Mouse (Mus musculus) hindbrain, embryonic 14.5 days (tissue): ENCODE results near the gene Nlrp6. TPM values are rescaled to one million over a fixed set of nuclear protein-coding genes. Genes with fewer than 3 reads are reported as not detected.

Experiments used
- ATAC-seq: fragments of 200-750 bp; cut with Nextera tagmentation; 2 replicates; pipeline ENCODE4 v1.8.0; 2017; ENCODE audit warnings: moderate number of reproducible peaks, mild to moderate bottlenecking, moderate TSS enrichment, moderate library complexity; ENCODE audit not compliant: low FRiP score
- DNase-seq: peaks from one replicate; pipeline ENCODE4 v3.0.0-alpha.2; 2015; ENCODE audit warnings: low spot score
- H3K27ac ChIP-seq: fragments of 300-500 bp; sonication (generic); 2 replicates; pipeline ENCODE4 v1.5.1; 2014; ENCODE audit warnings: mild to moderate bottlenecking, moderate library complexity
- H3K27me3 ChIP-seq: fragments of 300-500 bp; sonication (generic); 2 replicates; pipeline ENCODE4 v1.6.1; 2014; ENCODE audit warnings: mild to moderate bottlenecking, low read length, mixed read lengths; ENCODE audit not compliant: control insufficient read depth, insufficient read depth
- H3K36me3 ChIP-seq: fragments of 300-500 bp; sonication (generic); replicated peaks from 2 replicates; pipeline ENCODE4 v1.6.1; 2014; ENCODE audit not compliant: control insufficient read depth, insufficient read depth
- H3K4me1 ChIP-seq: fragments of 300-500 bp; sonication (generic); replicated peaks from 2 replicates; pipeline ENCODE4 v1.6.1; 2014; ENCODE audit warnings: antibody characterized with exemption, low read length, mixed read lengths; ENCODE audit not compliant: control insufficient read depth, insufficient read depth
- H3K4me2 ChIP-seq: fragments of 300-500 bp; sonication (generic); replicated peaks from 2 replicates; pipeline ENCODE4 v1.6.1; 2014; ENCODE audit warnings: mild to moderate bottlenecking, moderate library complexity
- H3K4me3 ChIP-seq: fragments of 300-500 bp; sonication (generic); replicated peaks from 2 replicates; pipeline ENCODE4 v1.5.1; 2014; ENCODE audit warnings: mild to moderate bottlenecking, low read length
- H3K9ac ChIP-seq: fragments of 300-500 bp; sonication (generic); 2 replicates; pipeline ENCODE4 v1.6.1; 2014
- H3K9me3 ChIP-seq: fragments of 300-500 bp; sonication (generic); 2 replicates; pipeline ENCODE4 v1.6.1; 2016; ENCODE audit warnings: low read length; ENCODE audit not compliant: control insufficient read depth
- WGBS: fragments of 180-500 bp; shearing (Covaris S2); extraction: QIAGEN DNeasy Blood & Tissue Kit; methylation state at CpG from one replicate; pipeline ENCODE4 v1.1.7; 2014; 5-methylcytosine and 5-hydroxymethylcytosine counted together
- polyA plus RNA-seq: library from polyadenylated mRNA; unstranded; fragments of >200 nt; fragmentation: Nextera tagmentation; extraction: Ambion mirVana; gene quantifications from 2 replicates; pipeline ENCODE4 v1.2.1, GENCODE M21; 2014

Gene Nlrp6
- polyA plus RNA-seq, 1 experiment from 2014 or later = 0.60 TPM

DNA sequence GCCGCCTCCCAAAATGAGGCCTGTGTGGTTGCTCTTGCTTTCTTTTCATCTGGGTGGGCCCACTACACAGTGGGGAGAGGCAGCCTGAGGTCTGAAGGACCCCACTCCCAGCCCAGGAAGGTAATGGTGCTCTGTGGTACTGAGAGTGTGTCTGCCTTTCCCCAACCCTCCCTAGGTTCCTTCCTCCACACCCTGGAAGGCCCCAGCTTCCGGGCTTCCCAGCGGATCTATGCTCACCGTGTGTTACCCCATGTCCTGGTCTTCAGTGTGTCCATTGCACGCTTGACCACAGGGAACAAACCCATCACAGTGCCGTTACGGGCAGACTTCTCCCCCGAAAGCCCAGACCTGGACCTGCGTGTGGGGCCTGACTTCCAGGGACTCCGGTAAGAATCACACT lies 22.1 kb downstream of the Nlrp6 start:
- H3K4me1 ChIP-seq = peaks cover 16% of the 10 kb centered on the region; the same call in 1 of the 2 replicates
- no peaks in the 10 kb centered on the region for H3K36me3 ChIP-seq
- no peaks in the 10 kb centered on the region for H3K9me3 ChIP-seq
- H3K9ac ChIP-seq = no peak overlapping the region
- H3K4me3 ChIP-seq = no peak overlapping the region
- H3K4me2 ChIP-seq = no peak overlapping the region
- 0 out of 2 replicates have a peak, but pooled peaks cover 2% of the 10 kb centered on the region for H3K27me3 ChIP-seq
- no peak overlapping the region for H3K27ac ChIP-seq
- 88% methylated on average over 10 of the region's 10 CpGs for WGBS
- no peak for ATAC-seq
- DNase-seq = no peak

DNA sequence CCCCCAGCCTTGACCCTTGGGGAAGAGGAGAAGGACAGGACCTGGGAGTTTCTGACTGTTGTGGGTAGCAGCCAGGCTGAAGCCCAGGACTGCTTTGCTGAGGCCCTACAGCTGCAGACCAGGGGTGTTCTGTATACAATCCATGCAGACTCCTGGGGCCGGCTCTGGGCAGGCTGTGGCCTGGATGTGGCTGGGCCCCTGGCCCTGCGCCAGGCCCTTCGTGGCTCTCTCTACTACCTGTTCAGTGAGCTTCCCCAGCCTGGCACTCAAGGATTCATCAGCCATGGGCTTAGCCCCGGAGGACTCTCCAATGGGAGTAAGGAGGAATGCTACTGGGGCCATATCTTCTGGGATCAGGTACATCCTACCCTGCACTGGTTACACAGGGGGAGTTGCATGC lies 22.7 kb downstream of the Nlrp6 start:
- Histone ChIP-seq H3K36me3 (no peaks in the 10 kb centered on the region), H3K27me3 (0 out of 2 replicates have a peak, but pooled peaks cover 2% of the 10 kb centered on the region), H3K4me1 (peaks cover 16% of the 10 kb centered on the region; the same call in 1 of the 2 replicates), H3K27ac (no peak overlapping the region), H3K9ac (no peak overlapping the region), H3K4me3 (no peak overlapping the region), H3K4me2 (no peak overlapping the region), H3K9me3 (no peaks in the 10 kb centered on the region)
- ATAC-seq = no peak
- no peak for DNase-seq
- 92% methylated on average over 4 of the region's 4 CpGs for WGBS

DNA sequence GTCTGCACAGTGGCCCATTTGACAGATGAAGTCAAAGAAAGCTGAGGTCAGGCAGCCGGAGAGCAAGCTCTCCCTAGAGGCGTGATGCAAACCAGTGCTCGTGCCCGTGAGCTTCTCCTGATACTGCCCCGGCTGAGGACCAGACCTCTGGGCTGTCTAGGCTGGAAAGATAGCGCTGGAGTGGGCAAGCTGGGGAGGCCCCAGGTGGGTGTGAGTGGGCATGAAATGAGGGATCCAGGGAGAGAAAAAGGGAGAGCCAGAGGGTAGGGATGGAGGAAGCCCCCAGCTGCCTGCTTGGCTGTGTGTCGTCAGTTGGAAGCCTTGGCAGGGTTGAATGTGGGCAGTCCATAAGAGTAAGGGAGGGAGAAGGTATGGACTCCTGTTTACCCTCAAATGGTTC lies 23.5 kb downstream of the Nlrp6 start:
- 0 out of 2 replicates have a peak, but pooled peaks cover 2% of the 10 kb centered on the region for H3K27me3 ChIP-seq
- H3K4me1 ChIP-seq = peaks cover 16% of the 10 kb centered on the region; the same call in 1 of the 2 replicates
- H3K4me2 ChIP-seq = no peak overlapping the region
- no peak for ATAC-seq
- H3K9me3 ChIP-seq = no peaks in the 10 kb centered on the region
- H3K36me3 ChIP-seq = no peaks in the 10 kb centered on the region
- H3K4me3 ChIP-seq = no peak overlapping the region
- H3K27ac ChIP-seq = no peak overlapping the region
- DNase-seq = no peak
- WGBS = 94% methylated on average over 7 of the region's 7 CpGs
- H3K9ac ChIP-seq = no peak overlapping the region

DNA sequence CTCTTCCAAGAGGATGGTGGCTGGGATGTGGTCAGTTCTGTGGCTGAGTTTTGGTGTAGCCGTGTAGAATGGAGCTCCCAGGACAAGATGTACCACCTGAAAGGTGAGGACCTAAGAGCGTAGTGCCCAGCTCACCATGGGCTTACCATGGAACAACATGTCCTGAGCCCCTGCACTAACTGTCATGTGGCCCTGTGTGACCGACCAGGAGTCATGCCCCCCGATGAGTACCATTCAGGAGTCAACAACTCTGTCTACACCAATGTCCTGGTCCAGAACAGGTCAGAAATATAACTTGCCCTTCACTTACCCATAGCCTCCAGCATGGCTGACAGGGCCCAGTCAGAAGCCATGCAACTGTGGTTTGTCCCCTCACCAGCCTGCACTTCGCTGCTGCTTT lies 24.5 kb downstream of the Nlrp6 start:
- no peak overlapping the region for H3K4me2 ChIP-seq
- H3K27ac ChIP-seq = no peak overlapping the region
- no peaks in the 10 kb centered on the region for H3K9me3 ChIP-seq
- H3K4me1 ChIP-seq = peaks cover 8% of the 10 kb centered on the region; the same call in 1 of the 2 replicates
- ATAC-seq (no peak), DNase-seq (no peak)
- WGBS = 95% methylated on average over 5 of the region's 5 CpGs
- no peaks in the 10 kb centered on the region for H3K36me3 ChIP-seq
- 0 out of 2 replicates have a peak, but pooled peaks cover 2% of the 10 kb centered on the region for H3K27me3 ChIP-seq
- H3K9ac ChIP-seq = no peak overlapping the region
- H3K4me3 ChIP-seq = no peak overlapping the region

DNA sequence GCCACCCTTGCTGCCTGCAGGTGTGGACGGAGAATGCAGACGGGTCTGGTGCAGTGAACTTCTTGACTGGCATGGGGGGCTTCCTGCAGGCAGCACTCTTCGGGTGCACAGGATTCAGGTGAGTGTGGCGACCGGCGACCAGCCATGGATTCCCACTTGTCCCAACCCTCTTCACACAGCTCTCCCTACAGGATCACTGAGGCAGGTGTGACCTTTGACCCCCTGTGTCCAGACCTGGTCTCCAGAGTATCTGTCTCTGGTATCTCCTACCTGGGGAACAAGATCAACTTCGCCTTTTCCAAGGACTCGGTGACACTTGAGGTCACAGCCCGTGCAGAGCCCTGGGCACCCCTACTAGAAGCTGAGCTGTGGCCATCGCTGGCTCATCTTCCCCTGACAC lies 25.6 kb downstream of the Nlrp6 start:
- DNase-seq (no peak), ATAC-seq (no peak)
- WGBS = 95% methylated on average over 10 of the region's 10 CpGs
- Histone ChIP-seq H3K4me1 (peaks cover 6% of the 10 kb centered on the region; the same call in 1 of the 2 replicates), H3K27ac (no peak overlapping the region), H3K36me3 (no peaks in the 10 kb centered on the region), H3K9ac (no peak overlapping the region), H3K9me3 (no peaks in the 10 kb centered on the region), H3K4me3 (no peak overlapping the region), H3K27me3 (0 out of 2 replicates have a peak, but pooled peaks cover under 1% of the 10 kb centered on the region), H3K4me2 (no peak overlapping the region)

DNA sequence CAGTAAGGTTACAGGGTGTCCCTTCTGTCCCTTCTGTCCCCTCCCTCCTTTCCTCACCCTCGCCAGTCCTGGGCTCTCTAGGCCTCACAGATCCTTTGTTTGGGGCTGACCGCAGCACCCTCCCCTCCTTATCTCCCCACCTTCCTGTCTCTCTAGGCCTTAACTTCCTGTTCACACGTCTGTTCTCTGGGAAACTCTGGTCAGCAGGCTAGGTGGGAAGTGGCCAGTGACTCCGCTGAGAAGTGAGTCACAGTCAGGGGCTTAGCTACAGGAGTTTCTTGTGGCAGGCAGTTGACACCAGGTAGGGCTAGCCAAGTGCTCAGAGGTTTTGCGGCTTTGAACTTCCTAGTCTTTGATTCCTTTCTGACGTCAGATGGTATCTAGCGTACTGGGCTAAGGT lies 26.3 kb downstream of the Nlrp6 start:
- DNase-seq (no peak), ATAC-seq (no peak)
- WGBS = 70% methylated on average over 7 of the region's 7 CpGs
- Histone ChIP-seq H3K9me3 (no peaks in the 10 kb centered on the region), H3K36me3 (no peaks in the 10 kb centered on the region), H3K27ac (no peak overlapping the region), H3K9ac (no peak overlapping the region), H3K4me2 (no peak overlapping the region), H3K4me1 (no peaks in the 10 kb centered on the region), H3K27me3 (no peaks in the 10 kb centered on the region), H3K4me3 (no peak overlapping the region)

DNA sequence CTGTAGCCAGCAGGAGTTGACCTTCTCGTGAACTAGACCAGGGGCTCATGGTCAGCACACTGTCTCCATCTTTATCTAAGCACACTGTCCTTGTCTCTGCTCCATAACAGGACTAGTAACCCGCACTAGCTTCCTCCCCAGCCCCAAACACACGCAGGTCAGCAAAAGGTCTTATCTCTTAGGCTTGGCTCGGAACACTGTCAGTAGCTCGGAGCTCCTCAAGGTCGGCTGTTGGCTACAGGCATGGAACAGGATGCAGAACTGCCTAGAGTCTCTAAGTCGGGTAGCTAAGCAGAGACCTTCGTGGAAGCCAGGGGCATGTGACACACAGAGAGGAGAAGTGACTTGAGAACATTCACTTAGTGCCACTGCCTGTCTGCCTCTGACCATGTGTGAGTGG lies 27.5 kb downstream of the Nlrp6 start:
- no peak for ATAC-seq
- H3K4me3 ChIP-seq = no peak overlapping the region
- DNase-seq = no peak
- H3K4me2 ChIP-seq = no peak overlapping the region
- H3K27me3 ChIP-seq = no peaks in the 10 kb centered on the region
- H3K27ac ChIP-seq = no peak overlapping the region
- no peak overlapping the region for H3K9ac ChIP-seq
- WGBS = 91% methylated on average over 8 of the region's 8 CpGs
- no peaks in the 10 kb centered on the region for H3K36me3 ChIP-seq
- no peaks in the 10 kb centered on the region for H3K4me1 ChIP-seq
- H3K9me3 ChIP-seq = no peaks in the 10 kb centered on the region

DNA sequence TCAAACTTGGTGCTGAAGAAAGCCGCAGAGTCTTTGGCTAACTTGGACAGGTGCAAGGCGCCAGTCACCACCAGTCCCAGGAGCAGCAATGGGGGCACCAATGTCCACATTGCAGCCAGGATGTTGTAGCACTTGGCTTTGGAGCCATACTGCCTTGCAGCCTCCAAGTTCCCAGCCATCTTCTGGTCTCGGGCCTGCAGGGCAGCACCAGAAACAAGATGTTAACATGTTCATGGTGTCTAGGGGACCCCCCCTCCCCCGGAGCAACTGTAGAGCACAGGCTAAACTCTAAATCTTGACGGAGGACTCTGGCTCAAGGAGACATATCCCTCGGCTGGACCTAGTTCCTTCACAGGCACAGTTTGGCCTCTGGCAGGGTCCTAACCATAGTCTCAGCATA lies 28.6 kb downstream of the Nlrp6 start:
- DNase-seq (no peak), ATAC-seq (no peak)
- H3K27me3 ChIP-seq = no peaks in the 10 kb centered on the region
- H3K4me3 ChIP-seq = no peak overlapping the region
- WGBS = 95% methylated on average over 6 of the region's 6 CpGs
- H3K9ac ChIP-seq = no peak overlapping the region
- H3K4me2 ChIP-seq = no peak overlapping the region
- H3K27ac ChIP-seq = no peak overlapping the region
- no peaks in the 10 kb centered on the region for H3K4me1 ChIP-seq
- H3K36me3 ChIP-seq = no peaks in the 10 kb centered on the region
- H3K9me3 ChIP-seq = no peaks in the 10 kb centered on the region

DNA sequence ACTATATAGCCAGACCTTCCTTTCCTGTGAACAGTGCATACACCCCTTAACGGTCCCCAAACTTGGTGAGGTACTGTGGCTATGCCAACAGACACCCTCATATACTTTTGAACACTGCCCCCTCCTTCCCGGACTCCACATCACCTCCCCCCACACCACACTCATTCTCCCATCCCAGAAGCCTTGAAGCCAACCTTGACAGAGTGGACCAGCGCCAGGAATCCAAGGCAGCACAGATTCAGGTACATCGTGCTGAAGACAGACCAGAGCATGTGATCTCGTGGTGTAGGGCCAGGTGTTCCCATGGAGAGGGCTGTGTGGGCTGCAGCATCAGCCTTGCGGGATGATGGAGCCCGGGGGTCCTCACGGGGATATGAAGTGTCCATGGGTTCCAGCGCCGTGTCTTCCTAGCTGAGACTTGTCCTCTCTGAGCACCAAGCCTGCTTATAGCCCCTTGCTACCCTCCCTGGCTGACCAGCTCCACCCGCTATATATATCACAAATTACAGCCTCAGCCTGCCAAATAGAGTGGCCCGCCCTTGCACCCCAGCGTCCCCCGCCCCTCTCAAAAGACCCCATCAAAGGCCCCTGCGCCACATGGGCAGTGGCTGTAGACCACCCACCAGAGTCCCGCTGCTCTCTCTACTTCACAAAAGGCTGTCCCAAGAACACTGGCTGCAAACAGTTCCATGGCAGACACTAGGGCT lies 29.3 kb downstream of the Nlrp6 start, which contains the start of gene Ifitm5:
Gene Ifitm5 (minus strand): TSS at position 468 of the 707 bp plus-strand sequence.
- H3K4me2 ChIP-seq = no peak within 1 kb of the TSS
- WGBS = 82% methylated on average over 16 of the region's 16 CpGs
- H3K27me3 ChIP-seq = no peaks in the 10 kb centered on the region
- H3K9ac ChIP-seq = no peak within 1 kb of the TSS
- H3K36me3 ChIP-seq = no peaks in the 10 kb centered on the region
- ATAC-seq (no peak), DNase-seq (no peak)
- no peak within 1 kb of the TSS for H3K4me3 ChIP-seq
- no peak within 1 kb of the TSS for H3K27ac ChIP-seq
- 0 out of 2 replicates have a peak, but pooled peaks cover 2% of the 10 kb centered on the region for H3K4me1 ChIP-seq
- H3K9me3 ChIP-seq = no peaks in the 10 kb centered on the region
